Mouse (Mus musculus) cerebellum, adult 2 months (tissue): ENCODE measurements around the gene Timm22. TPM values are rescaled to one million over a fixed set of nuclear protein-coding genes. Genes with fewer than 3 reads are reported as not detected.

Experiments used
- DNase-seq, 2 experiments: peaks; one replicate each; pipeline ENCODE4 v3.0.0; 2021
- H3K27ac ChIP-seq: fragments of 200-500 bp; 2 replicates; pipeline ENCODE4 v1.5.1; 2012; ENCODE audit warnings: low read length, control low read depth, inconsistent platforms; ENCODE audit not compliant: insufficient read depth
- H3K27me3 ChIP-seq: fragments of 200-500 bp; 2 replicates; pipeline ENCODE4 v1.6.1; 2012; ENCODE audit warnings: inconsistent platforms, mild to moderate bottlenecking, low read length, moderate library complexity; ENCODE audit not compliant: control insufficient read depth, insufficient read depth
- H3K4me1 ChIP-seq: fragments of 200-500 bp; 2 replicates; pipeline ENCODE4 v1.6.1; 2011; ENCODE audit warnings: low read length; ENCODE audit not compliant: control insufficient read depth, insufficient read depth
- H3K4me3 ChIP-seq: fragments of 200-500 bp; replicated peaks from 2 replicates; pipeline ENCODE3; 2011; ENCODE audit warnings: mild to moderate bottlenecking, low read depth, low read length, control low read depth; ENCODE audit not compliant: insufficient read depth
- CTCF ChIP-seq: fragments of 200-500 bp; IDR thresholded peaks from 2 replicates; pipeline ENCODE4 v1.5.1; 2011; ENCODE audit warnings: low read depth, mild to moderate bottlenecking, control low read depth, low read length, moderate library complexity, borderline replicate concordance; ENCODE audit not compliant: insufficient read depth
- POLR2A ChIP-seq: fragments of 200-500 bp; IDR thresholded peaks from 2 replicates; pipeline ENCODE4 v1.6.1; 2011; ENCODE audit warnings: low read length, control low read depth, borderline replicate concordance; ENCODE audit not compliant: insufficient read depth
- WGBS: fragments of 180-500 bp; shearing (Covaris S2); methylation state at CpG from one replicate; pipeline ENCODE4 v1.1.7; 2018; 5-methylcytosine and 5-hydroxymethylcytosine counted together
- polyA plus RNA-seq: library from polyadenylated mRNA; depleted of rRNA; stranded (reverse); fragments of >200 nt; gene quantifications from 2 replicates; pipeline ENCODE4 v1.2.3, GENCODE M21; 2012; rRNA removed

Timm22 gene
- polyA plus RNA-seq: 27.2 and 33.7 TPM in 2 replicates

DNA sequence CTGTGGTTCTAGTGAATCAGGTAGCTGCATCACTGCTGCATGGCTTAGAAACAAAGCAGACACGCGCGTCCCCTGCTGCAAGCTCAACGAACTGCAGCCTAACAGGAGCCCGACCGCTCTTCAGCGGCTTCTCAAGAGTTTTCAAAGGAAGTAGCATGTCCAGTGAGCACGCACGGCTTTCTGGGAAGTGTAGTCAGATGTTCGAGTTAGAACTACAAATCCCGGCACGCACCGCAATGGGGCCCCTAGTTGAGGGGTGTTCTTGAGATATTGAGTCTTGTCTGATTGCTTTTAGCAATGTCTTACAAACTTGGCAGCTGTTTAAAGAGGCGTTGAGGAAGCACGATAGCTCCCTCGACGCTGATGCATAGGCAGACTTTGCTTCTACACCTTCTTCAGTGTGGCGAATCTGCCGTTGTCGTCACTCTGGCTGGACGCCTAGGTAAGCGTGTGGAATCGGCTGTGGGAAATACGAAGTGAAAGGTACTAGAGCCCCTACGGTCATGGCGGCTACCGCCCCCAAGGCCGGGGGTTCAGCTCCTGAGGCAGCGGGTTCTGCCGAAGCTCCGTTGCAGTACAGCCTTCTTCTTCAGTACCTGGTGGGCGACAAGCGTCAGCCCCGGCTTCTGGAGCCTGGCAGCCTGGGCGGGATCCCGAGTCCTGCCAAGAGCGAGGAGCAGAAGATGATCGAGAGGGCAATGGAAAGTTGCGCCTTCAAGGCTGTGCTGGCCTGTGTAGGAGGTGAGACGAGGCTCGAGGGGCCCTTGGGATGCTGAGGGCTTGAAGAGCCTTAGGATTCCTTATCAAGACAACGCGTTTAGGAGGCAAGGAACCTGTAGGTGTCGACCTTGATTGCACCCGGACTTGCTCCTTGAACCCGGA lies at the start of gene Timm22:
Timm22 (plus strand) TSS at position 251 of the 882 bp plus-strand sequence.
- Histone ChIP-seq H3K27me3 (no peaks in the 10 kb centered on the region), H3K4me3 (peak within 1 kb of the TSS; percentile 65), H3K4me1 (no peaks in the 10 kb centered on the region), H3K27ac (peak within 1 kb of the TSS; percentile 57)
- under 1% methylated on average over 46 of the region's 46 CpGs for WGBS
- TF ChIP-seq POLR2A: peak; percentile 58; the same call in 1 of the 2 replicates
- peak; percentile 99 for TF ChIP-seq CTCF
- DNase-seq: peak; percentile 98 to 99

- WGBS: 59% methylated on average over 12 of the region's 12 CpGs
- no peak for TF ChIP-seq CTCF
- TF ChIP-seq POLR2A: no peak
- DNase-seq: no peak
Observed at GRCm38 (mm10) chr11:76357464-76357863, 49.3 kb upstream of the Timm22 start.

GRCm38 (mm10) chr11:76358628-76359320 lies 48.0 kb upstream of the Timm22 start:
- Histone ChIP-seq H3K4me1 (peaks cover 31% of the 10 kb centered on the region), H3K27ac (no peak overlapping the region), H3K4me3 (no peak overlapping the region), H3K27me3 (no peaks in the 10 kb centered on the region)
- 43% methylated on average over 14 of the region's 14 CpGs for WGBS
- DNase-seq: no peak
- no peak for TF ChIP-seq POLR2A
- no peak for TF ChIP-seq CTCF

More at GRCm38 (mm10) chr11:76357464-76357863, 49.3 kb upstream of the Timm22 start:
- Histone ChIP-seq H3K27me3 (no peaks in the 10 kb centered on the region), H3K4me1 (peaks cover 25% of the 10 kb centered on the region), H3K27ac (no peak overlapping the region), H3K4me3 (no peak overlapping the region)

- Histone ChIP-seq H3K27ac (no peak overlapping the region), H3K4me1 (peaks cover 35% of the 10 kb centered on the region), H3K27me3 (no peaks in the 10 kb centered on the region), H3K4me3 (no peak overlapping the region)
- TF ChIP-seq CTCF (no peak), POLR2A (no peak)
- DNase-seq: no peak
- WGBS: 71% methylated on average over 6 of the region's 6 CpGs
Observed at GRCm38 (mm10) chr11:76360255-76360654, 46.5 kb upstream of the Timm22 start.

- Histone ChIP-seq H3K4me3 (no peak overlapping the region), H3K4me1 (peaks cover 31% of the 10 kb centered on the region), H3K27ac (no peak overlapping the region), H3K27me3 (no peaks in the 10 kb centered on the region)
- 77% methylated on average over 4 of the region's 4 CpGs for WGBS
- no peak for TF ChIP-seq CTCF
- no peak for TF ChIP-seq POLR2A
- DNase-seq: no peak
Observed at GRCm38 (mm10) chr11:76361422-76361821, 45.3 kb upstream of the Timm22 start.

DNA sequence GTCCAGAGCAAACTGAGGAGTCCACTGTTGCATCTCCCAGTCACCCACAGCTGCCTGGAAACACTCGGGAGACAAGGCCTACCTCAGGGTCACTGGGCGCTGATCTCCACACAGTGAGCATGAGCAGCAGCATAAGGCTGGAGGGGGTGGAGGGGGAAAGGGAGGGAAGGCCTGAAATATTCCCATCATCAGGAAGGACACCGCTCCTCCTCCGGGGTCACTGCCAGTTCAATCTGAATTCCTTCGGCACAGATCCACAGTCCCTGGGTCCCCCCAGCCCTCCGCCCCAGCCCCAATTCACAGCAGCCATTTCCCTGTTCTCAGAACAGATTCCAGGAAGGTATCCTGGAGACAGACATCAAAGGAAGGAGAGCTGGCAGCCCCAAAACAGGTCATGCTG lies 43.6 kb upstream of the Timm22 start:
- Histone ChIP-seq H3K27ac (no peak overlapping the region), H3K27me3 (no peaks in the 10 kb centered on the region), H3K4me1 (peaks cover 23% of the 10 kb centered on the region), H3K4me3 (no peak overlapping the region)
- TF ChIP-seq POLR2A (no peak), CTCF (no peak)
- DNase-seq: no peak
- 22% methylated on average over 6 of the region's 6 CpGs for WGBS

- peaks cover 22% of the 10 kb centered on the region for H3K4me1 ChIP-seq
- TF ChIP-seq CTCF (no peak), POLR2A (no peak)
- WGBS: 8% methylated on average over 9 of the region's 9 CpGs
- DNase-seq: peak in 1 of 2 experiments; percentile 58
- H3K27me3 ChIP-seq: no peaks in the 10 kb centered on the region
- H3K4me3 ChIP-seq: no peak overlapping the region
- H3K27ac ChIP-seq: peak overlapping the region; percentile 24; the same call in 1 of the 2 replicates
Observed at GRCm38 (mm10) chr11:76363636-76364035, 43.1 kb upstream of the Timm22 start.

GRCm38 (mm10) chr11:76364038-76364437 lies 42.7 kb upstream of the Timm22 start:
- WGBS: 71% methylated on average over 5 of the region's 5 CpGs
- peak overlapping the region; percentile 24; the same call in 1 of the 2 replicates for H3K27ac ChIP-seq
- TF ChIP-seq POLR2A: no peak
- no peak for TF ChIP-seq CTCF
- H3K4me1 ChIP-seq: peaks cover 21% of the 10 kb centered on the region
- DNase-seq: no peak
- H3K4me3 ChIP-seq: no peak overlapping the region
- H3K27me3 ChIP-seq: no peaks in the 10 kb centered on the region
